Mouse (Mus musculus): ENCODE data around the gene Fam229b.

DNA sequence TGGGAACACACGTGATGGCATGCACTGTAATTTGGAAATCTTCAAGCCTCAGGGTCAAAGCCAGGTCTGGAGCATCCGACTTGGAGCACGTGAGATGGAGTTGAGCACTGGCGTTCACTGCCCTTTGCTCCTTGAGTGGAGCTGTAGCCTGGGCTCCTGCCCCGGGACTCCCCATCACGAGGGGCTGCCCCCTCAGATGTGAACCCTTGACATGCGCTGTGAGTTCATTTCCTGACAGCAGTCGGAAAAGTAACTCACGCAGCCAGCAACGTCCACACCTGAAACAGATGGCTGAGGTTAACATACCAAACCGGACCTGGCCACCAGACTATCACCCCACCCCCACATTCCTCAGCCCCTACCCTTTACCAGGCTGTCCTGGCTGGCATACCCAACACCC is 33.9 kb upstream of the Fam229b start:
- TF ChIP-seq CTCF (IDR thresholded peaks at IDR 0.05; ENCODE audit: control insufficient read depth, insufficient read depth, insufficient replicate concordance, low read depth, low read length): no peak
- no peak for TF ChIP-seq POLR2A (IDR thresholded peaks at IDR 0.05; ENCODE audit: control insufficient read depth, low read depth, low read length)

Measured in testis, adult 2 months (tissue).